Mouse (Mus musculus) heart, postnatal 4 days (tissue): ENCODE measurements at regions not wholly inside any gene's neighbourhood (a gene's known extent, or its start where the extent isn't known, plus 50 kb on each side); places are given as distances from the start of the nearest gene placed in this dataset.

Experiments
- DNase-seq: peaks from one replicate; pipeline ENCODE4 v3.0.0; 2021

- no peak for DNase-seq
Observed at GRCm38 (mm10) chr19:42673133-42673532, 60.5 kb upstream of the Loxl4 start.

- DNase-seq, result peak; percentile 21
Observed at GRCm38 (mm10) chr19:42669886-42670285, 57.3 kb upstream of the Loxl4 start.

GRCm38 (mm10) chr19:42668385-42669098, 55.9 kb upstream of the Loxl4 start:
- DNase-seq, result peak; percentile 58

- DNase-seq, result no peak
Observed at GRCm38 (mm10) chr19:42666906-42667305, 54.3 kb upstream of the Loxl4 start.
